Comparison of ENCODE assay signal across 13 mouse cellular contexts in genomic region chr5:131677518-131677917, GRCm38 (mm10).
DNase-seq lines count a peak whose midpoint lies in the region; ATAC-seq and TF ChIP-seq lines count a peak whose summit lies in the region.
"Had no signal": no experiment of that assay in that cellular context is flagged by ENCODE, and none has a peak within 500 bp of the region (broad histone marks: within the 10 kb centered on the region; RNA-seq: fewer than 3 reads in every experiment).

No protein-coding gene starts in this region.

- no peak overlapping the region for H3K4me3 ChIP-seq in hindbrain, postnatal 0 days (ENCODE audit: low read length)
- H3K4me3 ChIP-seq in hindbrain, embryonic 14.5 days (replicated peaks; ENCODE audit: low read length), result no peak overlapping the region
- H3K4me3 ChIP-seq: heart, adult 2 months; limb, embryonic 13.5 days; midbrain, embryonic 10.5 days had no signal

- no peaks in the 10 kb centered on the region for H3K36me3 ChIP-seq in hindbrain, postnatal 0 days (ENCODE audit: insufficient read depth, low read length)
- no peaks in the 10 kb centered on the region for H3K36me3 ChIP-seq in hindbrain, embryonic 14.5 days (replicated peaks; ENCODE audit: control insufficient read depth, insufficient read depth)
- H3K36me3 ChIP-seq: midbrain, embryonic 10.5 days had no signal

- no peak for TF ChIP-seq CTCF in hindbrain, postnatal 0 days (IDR thresholded peaks at IDR 0.05; ENCODE audit: low read depth)

- peaks cover 10% of the 10 kb centered on the region; the same call in 1 of the 2 replicates for H3K4me1 ChIP-seq in hindbrain, postnatal 0 days (ENCODE audit: insufficient read depth, low read length)
- H3K4me1 ChIP-seq in hindbrain, embryonic 14.5 days (replicated peaks; ENCODE audit: control insufficient read depth, insufficient read depth, low read length), result peaks cover 15% of the 10 kb centered on the region

- intact Hi-C loops in left cerebral cortex, postnatal 10 days (cut with DNase I), result no loop called here

- no peak overlapping the region for H3K9ac ChIP-seq in hindbrain, postnatal 0 days (replicated peaks; ENCODE audit: low read length)
- no peak overlapping the region for H3K9ac ChIP-seq in hindbrain, embryonic 14.5 days
- H3K9ac ChIP-seq: limb, embryonic 13.5 days had no signal

- no peaks in the 10 kb centered on the region for H3K27me3 ChIP-seq in hindbrain, postnatal 0 days (ENCODE audit: insufficient read depth, low read length)
- H3K27me3 ChIP-seq in hindbrain, embryonic 14.5 days (ENCODE audit: control insufficient read depth, insufficient read depth, low read length), result no peaks in the 10 kb centered on the region
- H3K27me3 ChIP-seq: limb, embryonic 13.5 days had no signal

- peak; percentile 61 for DNase-seq in hindbrain, postnatal 0 days (ENCODE audit: low spot score)
- DNase-seq in hindbrain, embryonic 14.5 days (ENCODE audit: low spot score), result no peak
- peak; percentile 75 for DNase-seq in layer of hippocampus, adult 11-12 months (ENCODE audit: low spot score)
- peak; percentile 50 to 68 for DNase-seq in left cerebral cortex, postnatal 10 days (ENCODE audit: extremely low spot score in 1 of 2, low spot score in 2 of 2)
- peak; percentile 58 for DNase-seq in telencephalon, adult 2 months (ENCODE audit: low read depth, low spot score)
- DNase-seq in yolk sac, embryonic 10.5 days (ENCODE audit: low spot score), result no peak
- no peak for DNase-seq in urinary bladder, postnatal 25 days (ENCODE audit: low spot score)
- DNase-seq: heart, adult 2 months; heart, postnatal 4 days; kidney, adult 9 months had no signal

- ATAC-seq in hindbrain, postnatal 0 days, result peak; percentile 64; the same call in 1 of the 2 replicates
- ATAC-seq in hindbrain, embryonic 14.5 days (ENCODE audit: low FRiP score), result no peak
- ATAC-seq: Patski had no signal

- 61% methylated on average over 5 of the region's 5 CpGs for WGBS in hindbrain, postnatal 0 days
- WGBS in hindbrain, embryonic 14.5 days, result 52% methylated on average over 5 of the region's 5 CpGs

- H3K4me2 ChIP-seq in hindbrain, postnatal 0 days (ENCODE audit: low read depth, low read length), result no peak overlapping the region
- H3K4me2 ChIP-seq in hindbrain, embryonic 14.5 days (replicated peaks), result no peak overlapping the region
- H3K4me2 ChIP-seq: limb, embryonic 13.5 days had no signal

- H3K27ac ChIP-seq in hindbrain, postnatal 0 days, result no peak overlapping the region
- no peak overlapping the region for H3K27ac ChIP-seq in hindbrain, embryonic 14.5 days
- H3K27ac ChIP-seq: heart, adult 2 months; limb, embryonic 13.5 days; midbrain, embryonic 10.5 days had no signal

- H3K9me3 ChIP-seq in hindbrain, postnatal 0 days (ENCODE audit: low read length), result no peaks in the 10 kb centered on the region
- H3K9me3 ChIP-seq in hindbrain, embryonic 14.5 days (ENCODE audit: control insufficient read depth, low read length), result no peaks in the 10 kb centered on the region
- H3K9me3 ChIP-seq: limb, embryonic 13.5 days; midbrain, embryonic 10.5 days had no signal

Comparison
In these comparisons a context has a peak if more than half of its experiments do, and no peak if none do; other contexts are left out.
1. DNase-seq: peak in hindbrain, postnatal 0 days (single experiment), layer of hippocampus, adult 11-12 months (single experiment), left cerebral cortex, postnatal 10 days (2 of 2) and telencephalon, adult 2 months (single experiment); none in hindbrain, embryonic 14.5 days (single experiment), yolk sac, embryonic 10.5 days (single experiment) and urinary bladder, postnatal 25 days (single experiment).